Mouse (Mus musculus): ENCODE data around the gene Bbc3. TPM values are rescaled to one million over a fixed set of nuclear protein-coding genes. Genes with fewer than 3 reads are reported as not detected.
"Not testable (repeated sequence)": the region's sequence is repeated elsewhere in the genome, so short reads cannot be mapped to it uniquely, and the experiment has no call there.

The Bbc3 gene
- total RNA-seq, 2 experiments from 2014 or later, result 9.5 to 9.8 TPM

DNA sequence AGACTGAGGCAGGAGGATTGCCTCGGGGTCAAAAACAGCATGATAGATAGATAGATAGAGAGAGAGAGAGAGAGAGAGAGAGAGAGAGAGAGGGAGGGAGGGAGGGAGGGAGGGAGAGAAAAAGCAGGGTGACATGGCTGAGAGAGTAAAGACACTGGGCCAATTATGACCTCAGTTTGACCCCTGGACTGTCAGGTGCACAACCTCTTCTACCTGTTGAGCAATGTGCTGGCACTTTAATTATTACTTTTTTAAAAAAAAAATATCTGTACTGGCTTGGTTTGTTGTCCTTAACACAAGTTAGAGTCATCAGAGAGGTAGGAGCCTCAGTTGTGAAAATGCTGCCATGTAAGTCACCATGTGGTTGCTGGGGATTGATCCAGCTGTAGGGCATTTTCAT lies 20.4 kb upstream of the Bbc3 start:
- intact Hi-C loops (cut with DNase I), result no loop called here
- DNase-seq, result no peak

DNA sequence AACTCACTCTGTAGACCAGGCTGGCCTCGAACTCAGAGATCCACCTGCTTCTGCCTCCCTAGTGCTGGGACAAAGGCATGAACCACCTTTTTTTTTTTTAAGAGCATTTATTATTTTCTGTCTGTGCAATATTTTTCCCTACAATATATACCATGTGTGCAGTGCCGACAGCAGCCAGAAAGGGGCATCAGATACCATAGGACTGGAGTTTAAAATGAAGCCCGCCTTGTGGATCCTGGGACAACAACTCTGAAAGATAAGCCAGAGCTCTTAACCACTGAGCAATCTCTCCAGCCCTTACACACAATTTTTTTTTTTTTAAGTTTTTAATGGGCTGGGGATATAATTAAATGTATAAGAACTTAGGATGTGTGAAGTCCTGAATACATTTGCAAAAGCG lies 13.8 kb upstream of the Bbc3 start:
- DNase-seq, result peak; percentile 50 to 57
- intact Hi-C loops (cut with DNase I), result loop anchor here (1.0 to 5.0 kb wide), 3 partner anchors 32 to 318 kb away; partner anchors contain the start of gene Arhgap35

DNA sequence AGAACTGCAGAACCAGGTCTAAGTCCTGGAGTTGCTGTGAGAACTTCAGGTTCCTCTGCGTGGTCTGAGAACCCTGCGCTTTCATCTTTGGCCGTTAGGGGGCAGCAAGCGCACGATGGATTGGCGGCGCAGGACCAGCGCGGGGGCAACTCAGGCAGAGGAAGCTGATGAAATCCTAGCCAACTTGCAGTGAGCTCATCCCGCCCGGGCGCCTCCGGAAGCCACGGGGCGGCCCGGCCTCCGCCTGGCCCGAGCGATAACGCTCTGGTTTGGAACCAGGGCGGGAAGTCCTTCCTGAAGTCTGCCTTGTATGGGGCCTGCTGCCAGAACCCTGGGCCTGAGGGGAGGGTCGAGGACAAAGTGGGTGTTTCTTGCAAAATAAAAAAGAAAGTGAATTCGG lies 13.4 kb upstream of the Bbc3 start:
- intact Hi-C loops (cut with DNase I), result loop anchor here (1.0 to 5.0 kb wide), 5 partner anchors 17 to 317 kb away; partner anchors contain the start of gene Arhgap35
- DNase-seq, result peak; percentile 97 to 98

DNA sequence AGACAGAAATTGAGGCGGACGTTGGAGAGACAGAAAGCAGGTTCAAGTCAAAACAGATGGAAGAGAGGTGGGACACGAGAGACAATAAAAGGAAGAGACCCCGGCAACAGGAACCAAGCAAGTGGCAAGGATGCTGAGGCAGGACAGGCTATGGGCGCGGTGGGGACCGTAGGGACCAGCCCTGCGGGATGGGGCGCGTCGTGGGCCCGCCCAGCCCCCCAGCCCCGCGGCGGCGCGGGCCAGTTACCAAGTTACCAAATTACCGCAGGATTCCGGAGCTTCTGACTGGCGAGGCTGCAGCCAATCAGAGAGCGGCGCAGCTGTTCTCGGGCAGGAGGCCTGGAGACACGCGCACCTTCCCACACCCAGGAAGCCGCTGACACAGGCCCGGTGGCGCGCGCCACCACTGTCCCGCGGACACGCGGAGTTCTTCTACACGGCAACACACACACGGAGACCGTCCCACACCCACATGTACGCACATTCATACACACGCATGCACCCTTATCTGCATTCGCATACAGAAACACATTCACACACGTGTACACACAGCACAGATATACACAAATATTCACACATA lies 12.8 kb upstream of the Bbc3 start:
- intact Hi-C loops (cut with DNase I), result loop anchor here (1.0 to 5.0 kb wide), 2 partner anchors 17 to 197 kb away; no protein-coding TSS in a partner anchor
- DNase-seq, result peak; percentile 84 to 89

DNA sequence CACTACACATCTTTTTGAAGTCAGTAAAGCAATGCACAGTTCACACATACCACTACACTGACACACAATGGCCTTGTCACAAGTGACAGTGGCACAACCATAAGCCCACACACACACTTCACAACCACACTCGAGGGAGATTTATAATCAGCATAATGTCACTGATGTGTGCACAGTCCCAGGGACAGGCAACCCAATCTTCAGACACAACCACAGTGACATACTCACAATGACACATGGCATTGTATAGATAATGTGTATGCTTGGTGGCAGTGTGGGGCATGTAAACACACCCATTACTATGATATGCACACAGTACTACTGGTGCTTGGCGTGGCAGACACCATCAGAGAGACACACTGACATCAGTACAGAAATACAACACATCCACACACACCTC lies 12.0 kb upstream of the Bbc3 start:
- intact Hi-C loops (cut with DNase I), result loop anchor here (5.0 kb wide), 1 partner anchor 196 kb away; no protein-coding TSS in a partner anchor

DNA sequence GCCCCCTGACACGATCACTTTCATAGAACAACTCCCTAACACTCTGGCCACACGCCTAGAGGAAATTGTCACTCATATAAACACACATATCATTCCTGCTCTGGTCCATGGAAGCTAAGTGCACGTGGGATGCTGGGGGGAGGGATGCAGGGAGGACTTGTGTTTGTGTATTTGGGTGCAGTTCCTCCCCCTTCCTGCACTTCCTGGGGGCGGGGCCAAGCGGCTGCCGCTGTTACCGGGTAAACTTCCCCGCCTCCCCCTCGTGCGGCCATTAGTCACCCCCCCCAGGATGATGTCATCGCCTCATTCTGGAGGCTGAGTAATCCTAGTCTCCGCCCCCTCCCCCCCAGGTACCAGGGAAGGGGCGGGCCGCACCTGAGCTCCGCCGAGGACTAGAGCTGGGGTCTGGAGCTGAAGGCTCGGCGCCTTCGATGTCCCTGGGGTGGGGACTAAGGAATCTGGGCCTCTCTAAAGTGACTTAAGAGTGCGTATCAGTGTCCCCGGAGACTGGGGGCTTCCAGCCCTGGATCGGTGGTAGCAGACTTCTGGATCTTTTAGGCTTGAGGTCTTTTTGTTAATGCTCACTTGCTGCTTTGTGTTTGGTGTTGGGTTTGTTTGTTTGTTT lies 11.3 kb upstream of the Bbc3 start:
- intact Hi-C loops (cut with DNase I), result loop anchor here (5.0 kb wide), 1 partner anchor 195 kb away; no protein-coding TSS in a partner anchor

More for the DNA sequence above, 12.0 kb upstream of the Bbc3 start:
- DNase-seq, result no peak

DNA sequence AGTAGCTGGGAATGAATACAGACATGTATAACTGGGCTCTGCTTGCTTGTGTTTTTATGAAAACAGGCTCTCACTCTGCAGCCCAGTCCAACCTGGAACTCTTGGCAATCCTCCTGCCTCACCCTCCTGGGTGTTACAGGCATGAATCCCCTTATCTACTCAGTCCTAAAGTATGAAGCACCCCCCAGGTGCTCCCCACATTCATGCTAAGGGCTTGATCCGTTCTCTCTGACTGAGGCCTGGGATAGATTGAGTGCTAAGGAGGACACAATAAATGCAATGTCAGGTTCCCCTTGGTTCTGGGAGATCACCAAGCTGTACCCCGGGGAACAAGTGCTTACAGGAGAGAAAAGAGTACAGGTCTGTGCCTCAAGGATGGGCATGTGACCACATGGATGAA lies 10.6 kb upstream of the Bbc3 start:
- intact Hi-C loops (cut with DNase I), result loop anchor here (5.0 kb wide), 1 partner anchor 195 kb away; no protein-coding TSS in a partner anchor
- DNase-seq, result no peak

More for the DNA sequence above, 11.3 kb upstream of the Bbc3 start:
- DNase-seq, result peak; percentile 91 to 94

DNA sequence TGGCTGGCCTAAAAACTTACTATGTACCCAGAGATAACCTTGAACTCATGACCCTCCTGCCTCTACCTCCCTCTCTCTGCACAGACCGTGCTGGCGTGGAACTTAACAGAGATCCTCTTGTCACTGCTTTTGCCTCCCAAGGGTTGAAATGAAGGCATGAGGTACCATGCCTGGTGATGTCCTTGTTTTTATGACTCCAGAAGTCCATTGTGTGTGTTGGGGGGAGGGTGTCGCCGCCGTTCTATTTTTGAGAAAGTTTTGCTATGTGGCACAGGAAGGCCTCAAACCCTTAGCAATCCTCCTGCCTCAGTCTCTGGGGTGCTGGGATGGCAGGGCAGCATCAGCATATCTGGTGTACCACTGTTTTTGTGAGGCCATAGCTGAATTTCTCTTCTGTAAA lies 9.3 kb upstream of the Bbc3 start:
- intact Hi-C loops (cut with DNase I), result loop anchor here (5.0 kb wide), 1 partner anchor 193 kb away; no protein-coding TSS in a partner anchor
- no peak for DNase-seq

DNA sequence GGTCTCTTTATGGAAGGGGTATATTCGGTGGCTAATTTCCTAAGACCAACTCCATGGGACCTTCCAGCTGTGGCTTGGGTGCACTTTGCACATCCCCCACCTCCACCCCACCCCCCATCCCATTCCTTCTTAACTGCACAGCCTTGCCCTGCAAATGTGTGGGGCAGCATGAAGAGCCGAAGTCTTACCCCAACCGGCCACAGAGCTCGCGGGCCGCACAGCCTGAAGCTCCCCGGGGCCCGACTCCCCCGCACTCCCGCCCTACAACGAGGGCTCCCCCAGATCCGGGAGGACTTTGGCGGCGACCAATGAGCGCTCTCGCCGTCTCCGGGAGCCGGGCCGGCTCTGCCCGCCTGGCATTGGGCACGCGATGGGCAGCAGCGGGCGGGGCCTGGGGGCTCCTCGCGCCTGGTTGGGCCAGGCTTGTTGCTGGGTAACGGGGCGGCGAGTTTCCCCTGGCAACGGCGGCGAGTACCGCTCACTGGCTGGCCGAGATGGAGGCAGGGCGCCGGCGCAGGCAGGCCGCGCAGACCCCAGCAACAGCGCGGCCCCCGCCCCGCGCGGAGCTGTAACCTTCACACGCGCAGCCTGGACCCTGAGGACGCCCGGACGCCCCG lies 8.7 kb upstream of the Bbc3 start:
- DNase-seq, result peak; percentile 90
- intact Hi-C loops (cut with DNase I), result loop anchor here (5.0 kb wide), 1 partner anchor 193 kb away; no protein-coding TSS in a partner anchor

DNA sequence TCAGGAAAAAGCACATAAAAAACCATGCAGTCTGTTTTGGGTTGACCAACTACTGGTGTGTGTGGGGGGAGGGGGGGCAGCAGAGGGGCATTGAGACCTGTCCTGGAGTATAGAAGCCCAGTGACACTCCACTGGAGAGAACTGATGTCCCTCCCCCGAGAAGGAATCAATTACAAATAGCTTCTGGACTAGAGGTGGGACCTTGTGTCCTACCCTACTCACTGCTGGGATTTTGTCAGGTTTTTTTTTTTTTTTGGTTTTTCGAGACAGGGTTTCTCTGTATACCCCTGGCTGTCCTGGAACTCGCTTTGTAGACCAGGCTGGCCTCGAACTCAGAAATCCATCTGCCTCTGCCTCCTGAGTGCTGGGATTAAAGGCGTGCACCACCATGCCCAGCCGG lies 1.1 kb upstream of the Bbc3 start:
- DNase-seq; intact Hi-C loops (cut with DNase I): not testable (repeated sequence)

DNA sequence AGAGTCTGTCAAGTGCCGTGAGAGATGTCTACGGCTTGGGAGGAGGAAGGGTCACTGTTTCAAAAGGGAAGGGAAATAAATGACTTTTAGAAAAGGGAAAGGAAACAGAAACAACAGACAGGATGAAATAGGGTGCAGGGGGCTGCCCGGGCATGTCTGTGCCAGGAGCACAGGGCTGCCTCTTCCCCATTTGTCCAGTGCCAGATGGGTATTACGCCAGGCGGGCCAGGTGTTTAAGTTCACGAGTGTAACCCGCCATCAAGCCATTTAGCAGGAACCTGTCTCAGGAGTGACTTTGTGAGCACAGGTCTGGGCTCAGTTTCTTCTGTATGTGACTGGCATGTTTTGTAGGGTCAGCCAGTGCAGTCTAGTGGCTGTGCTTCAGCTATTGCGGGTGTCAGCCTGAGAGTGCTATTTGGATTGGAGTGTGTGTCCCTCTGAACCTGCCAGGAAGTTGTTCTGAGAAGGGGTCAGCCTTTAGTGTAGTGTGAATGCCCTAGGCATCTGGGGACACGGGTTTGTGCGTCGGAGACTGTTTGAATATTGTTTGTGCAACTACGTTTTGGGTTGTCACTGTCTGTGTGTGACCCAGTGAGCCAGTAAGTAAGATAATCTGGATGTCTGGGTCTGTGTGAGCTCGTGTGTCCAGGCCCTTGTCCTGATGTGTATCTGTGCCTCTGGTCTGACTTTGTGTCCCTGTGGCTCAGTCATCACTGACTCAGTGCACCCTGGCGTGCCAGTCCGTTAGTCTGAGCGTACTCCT lies 543 bp downstream of the Bbc3 start:
- peak in 1 of 2 experiments; percentile 28 for DNase-seq
- intact Hi-C loops (cut with DNase I), result no loop called here

DNA sequence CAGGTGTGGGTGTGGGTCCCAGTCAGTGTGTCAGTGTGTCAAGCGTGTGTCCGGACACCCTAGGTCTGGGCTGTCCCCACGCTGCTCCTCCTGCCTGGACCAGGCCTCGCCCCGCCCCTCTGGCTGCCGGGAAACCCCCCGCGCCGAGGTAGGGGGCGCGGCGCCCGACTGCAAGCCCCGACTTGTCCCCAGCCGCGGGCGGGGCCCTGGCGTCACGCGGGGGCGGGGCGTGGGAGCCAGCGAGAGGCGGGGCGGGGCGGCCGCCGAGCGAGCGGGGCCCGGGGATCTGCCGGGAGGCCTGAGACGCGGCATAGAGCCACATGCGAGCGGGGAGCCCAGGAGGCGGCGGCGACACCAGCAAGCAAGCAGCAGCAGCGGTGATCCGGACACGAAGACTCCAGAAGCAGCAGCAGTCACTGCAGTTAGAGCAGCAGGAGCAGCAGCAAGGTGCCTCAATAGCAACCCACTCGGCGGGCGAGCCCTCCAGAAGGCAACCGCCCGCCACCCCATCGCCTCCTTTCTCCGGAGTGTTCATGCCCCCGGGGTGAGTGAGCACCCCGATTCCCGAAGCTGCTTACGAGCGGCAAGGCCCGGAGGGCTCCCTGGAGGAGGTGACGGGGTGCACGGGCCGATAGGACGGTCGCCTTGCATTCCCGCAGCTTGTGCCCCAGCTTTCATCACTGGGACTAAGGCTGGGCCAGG lies 1.3 kb downstream of the Bbc3 start:
- intact Hi-C loops (cut with DNase I), result no loop called here
- peak; percentile 91 to 94 for DNase-seq

DNA sequence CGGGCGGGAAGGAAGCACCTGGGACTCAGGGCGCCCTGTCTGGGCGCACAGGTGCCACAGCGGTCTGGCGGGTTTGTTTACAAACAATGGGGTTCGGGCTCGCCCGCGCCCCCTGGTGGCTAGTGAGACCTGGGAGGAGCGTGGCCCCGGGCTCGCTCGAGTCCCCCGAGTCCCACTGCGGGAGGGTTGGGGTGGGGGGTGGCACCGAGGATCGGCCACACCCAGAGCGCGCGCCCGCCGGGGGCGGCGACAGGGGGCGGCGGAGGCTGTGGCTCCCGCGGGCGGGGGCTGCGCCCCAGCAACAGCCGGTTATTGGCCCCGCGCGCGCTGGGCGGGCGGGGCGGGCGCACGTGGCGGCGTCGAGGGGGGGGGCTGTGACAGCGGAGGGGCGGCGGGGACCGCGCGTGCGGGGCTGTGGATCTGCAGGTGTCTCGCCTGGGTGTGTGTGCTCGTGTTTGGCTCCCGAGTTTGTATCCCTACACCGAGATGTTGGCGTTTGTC lies 1.9 kb downstream of the Bbc3 start:
- DNase-seq, result peak; percentile 88 to 91
- intact Hi-C loops (cut with DNase I), result no loop called here

DNA sequence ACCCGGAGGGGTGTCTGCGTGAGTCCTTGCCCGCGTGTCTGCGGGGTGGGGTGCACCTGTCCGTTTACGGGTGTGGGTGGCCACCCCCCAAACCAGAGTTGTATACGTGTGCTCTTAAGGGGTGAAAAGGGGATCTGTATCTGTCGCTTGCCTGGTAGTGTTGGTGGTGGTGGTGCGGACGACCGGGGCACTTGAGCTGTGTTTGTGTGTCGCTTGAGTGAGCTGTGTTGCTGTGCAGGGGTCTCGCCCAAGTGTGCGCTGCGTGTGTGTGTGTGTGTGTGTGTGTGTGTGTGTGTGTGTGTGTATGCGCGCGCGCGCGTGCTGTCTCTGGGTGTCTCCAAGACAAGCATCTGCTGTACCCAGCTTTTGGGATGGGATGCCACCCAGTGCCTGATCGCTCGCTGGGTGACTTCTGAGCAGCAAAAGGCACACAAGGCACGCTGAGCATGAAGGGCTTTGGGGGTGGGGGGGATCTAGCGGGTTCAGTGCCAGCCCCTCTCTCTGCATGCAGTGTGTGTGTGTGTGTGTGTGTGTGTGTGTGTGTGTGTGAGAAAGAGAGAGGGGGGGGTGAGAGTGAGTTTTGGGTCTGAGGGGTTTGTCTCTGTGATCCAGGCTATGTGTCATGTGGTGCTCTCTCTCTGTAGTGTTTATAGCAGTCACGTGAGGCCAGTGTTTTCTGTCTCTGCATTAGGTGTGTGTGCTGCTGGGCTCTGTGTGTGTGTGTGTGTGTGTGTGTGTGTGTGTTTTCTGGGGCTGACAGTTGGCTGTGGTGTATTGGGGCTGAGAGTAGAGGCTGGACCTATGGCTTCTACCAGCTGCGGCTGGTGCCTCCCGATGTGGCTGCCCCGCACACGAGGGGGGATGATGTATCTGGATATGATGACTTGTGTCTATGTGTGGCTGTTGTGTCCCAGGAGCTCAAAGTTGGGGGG lies 2.6 kb downstream of the Bbc3 start:
- intact Hi-C loops (cut with DNase I), result no loop called here
- peak; percentile 48 to 58 for DNase-seq

DNA sequence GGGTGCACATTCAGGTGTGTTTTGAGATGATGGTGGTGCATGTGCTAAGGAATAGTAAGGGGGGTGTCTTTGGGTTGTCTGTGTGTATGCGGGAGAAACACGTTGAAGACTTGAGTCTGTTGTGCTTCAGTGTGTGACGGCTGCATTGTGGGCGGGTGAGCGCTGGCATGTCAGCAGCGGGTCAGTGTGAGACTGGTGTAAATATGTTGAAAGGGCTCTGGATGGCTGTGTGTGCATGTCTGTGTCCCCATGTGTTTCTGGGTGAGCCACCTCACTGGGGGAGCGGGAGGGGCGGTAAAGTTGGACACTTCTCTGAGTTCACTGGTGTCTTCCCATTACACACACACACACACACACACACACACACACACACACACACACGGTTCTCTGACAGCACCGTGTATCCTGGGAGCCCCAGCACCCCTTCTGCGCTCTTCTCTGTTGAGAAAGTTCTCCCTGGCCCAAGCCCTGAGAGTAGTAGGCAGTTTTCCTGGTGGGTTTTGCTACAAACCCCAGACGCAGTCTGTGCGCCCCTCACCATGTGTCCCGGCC lies 3.3 kb downstream of the Bbc3 start:
- intact Hi-C loops (cut with DNase I), result loop anchor here (1.0 kb wide), 1 partner anchor 16 kb away; no protein-coding TSS in a partner anchor

DNA sequence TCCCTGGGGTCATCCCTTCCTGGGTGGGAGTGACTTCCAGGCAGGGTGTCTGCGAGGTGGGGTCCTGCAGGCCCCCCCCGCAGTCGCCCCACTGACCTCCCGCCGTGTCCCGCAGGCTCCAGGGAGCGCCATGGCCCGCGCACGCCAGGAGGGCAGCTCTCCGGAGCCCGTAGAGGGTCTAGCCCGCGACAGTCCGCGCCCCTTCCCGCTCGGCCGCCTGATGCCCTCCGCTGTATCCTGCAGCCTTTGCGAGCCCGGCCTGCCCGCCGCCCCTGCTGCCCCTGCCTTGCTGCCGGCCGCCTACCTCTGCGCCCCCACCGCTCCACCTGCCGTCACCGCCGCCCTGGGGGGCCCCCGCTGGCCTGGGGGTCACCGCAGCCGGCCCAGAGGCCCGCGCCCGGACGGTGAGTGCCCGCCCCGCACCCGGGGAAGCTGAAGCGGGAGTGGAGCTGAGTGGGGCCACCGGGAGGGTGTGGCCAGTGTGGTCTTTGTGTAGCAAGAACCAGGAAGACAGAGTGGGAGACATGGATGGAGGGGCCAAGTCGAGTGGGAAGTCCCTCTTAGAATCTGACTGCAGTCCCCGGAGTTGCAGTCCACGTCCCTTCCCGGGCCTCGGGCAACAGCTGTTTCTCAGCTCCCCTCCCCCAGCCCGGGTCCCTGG lies 3.9 kb downstream of the Bbc3 start:
- intact Hi-C loops (cut with DNase I), result loop anchor here (1.0 kb wide), 1 partner anchor 17 kb away; no protein-coding TSS in a partner anchor
- peak; percentile 70 to 74 for DNase-seq

More for the DNA sequence above, 3.3 kb downstream of the Bbc3 start:
- peak; percentile 60 to 62 for DNase-seq

DNA sequence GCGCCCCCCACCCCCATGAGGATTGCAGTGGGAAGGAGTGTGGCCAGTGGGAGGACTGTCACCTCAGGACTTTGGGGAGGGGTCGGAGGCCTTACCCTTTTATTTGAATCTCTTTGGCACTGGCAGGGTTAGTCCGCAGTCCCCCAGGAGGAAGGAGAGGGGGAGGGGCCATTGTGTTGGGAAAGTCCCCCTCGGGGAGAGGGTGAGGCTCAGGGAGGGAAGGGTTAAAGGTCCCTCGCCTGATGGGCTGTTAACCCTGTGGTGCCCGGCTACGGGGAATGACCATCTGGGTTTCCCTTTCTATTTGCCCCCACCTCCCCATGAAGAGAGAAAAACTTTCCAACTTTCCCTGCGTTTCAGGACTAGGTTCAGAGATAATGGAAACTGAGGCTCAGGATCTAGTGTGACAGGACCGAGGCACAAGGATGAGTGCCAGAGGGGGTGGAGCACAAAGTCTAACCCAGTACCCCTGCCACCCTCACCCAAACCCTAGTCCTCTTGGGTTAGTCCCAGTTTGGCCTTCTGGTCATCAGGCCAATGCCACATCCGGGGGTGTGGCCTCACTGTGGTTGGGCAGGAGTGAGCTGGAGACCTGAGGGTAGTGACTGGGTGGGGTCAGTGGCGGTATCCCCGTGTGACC lies 4.6 kb downstream of the Bbc3 start:
- intact Hi-C loops (cut with DNase I), result loop anchor here (1.0 kb wide), 1 partner anchor 17 kb away; no protein-coding TSS in a partner anchor
- DNase-seq, result peak; percentile 89 to 91

Data from heart, postnatal 10 days (tissue).